Mouse (Mus musculus) lung, postnatal 25 days (tissue): ENCODE results near the gene Dars.

Experiments used
- DNase-seq: peaks from one replicate; pipeline ENCODE4 v3.0.0; 2022; ENCODE audit warnings: low spot score

Gene Dars

GRCm38 (mm10) chr1:128411141-128411540 lies 6.0 kb downstream of the Dars start:
- no peak for DNase-seq

GRCm38 (mm10) chr1:128406846-128407245 lies 10.3 kb downstream of the Dars start:
- no peak for DNase-seq

DNA sequence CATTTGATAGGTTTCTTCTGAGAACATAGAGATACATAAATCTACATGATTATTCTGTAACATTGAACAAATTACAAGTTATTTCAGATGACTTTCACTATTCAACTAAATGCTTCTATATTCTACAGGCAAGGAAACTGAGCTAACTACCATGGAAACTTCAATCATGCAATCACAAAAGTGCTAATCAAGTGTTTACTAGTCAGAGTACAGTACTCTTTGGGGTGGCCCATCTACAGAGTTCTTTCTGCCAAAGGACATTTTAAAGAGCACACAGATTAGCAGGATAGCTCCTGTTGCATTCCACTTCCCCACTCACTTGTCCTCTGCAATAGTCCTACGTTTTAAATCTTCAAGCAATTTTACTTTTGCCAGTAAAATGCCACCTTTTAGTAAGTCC lies 11.5 kb downstream of the Dars start:
- DNase-seq: no peak

DNA sequence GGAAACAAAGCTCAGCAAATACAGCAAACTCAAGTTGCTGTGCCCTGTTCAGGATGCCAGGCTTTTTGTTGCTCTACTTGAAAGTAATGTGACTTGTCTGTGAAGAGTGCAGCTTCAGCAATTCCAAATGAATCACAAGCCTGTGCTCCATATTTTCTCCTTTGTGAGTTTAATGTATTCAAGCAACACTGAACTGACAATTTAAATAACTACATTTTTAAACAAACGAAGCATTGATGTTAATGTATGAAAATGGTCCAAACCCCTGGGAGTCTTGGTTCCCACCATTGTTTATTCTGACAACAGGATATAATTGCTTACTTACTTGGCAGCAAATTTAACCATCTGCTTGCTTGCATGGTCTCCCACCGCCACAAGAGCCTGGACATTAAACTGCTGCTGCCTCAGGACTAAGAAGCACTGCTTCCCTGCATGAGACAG lies 12.1 kb downstream of the Dars start:
- DNase-seq: no peak

- DNase-seq: no peak
Measured at GRCm38 (mm10) chr1:128400926-128401325, 16.2 kb downstream of the Dars start.

GRCm38 (mm10) chr1:128399941-128400915 lies 16.9 kb downstream of the Dars start:
- no peak for DNase-seq

GRCm38 (mm10) chr1:128398738-128399445 lies 18.3 kb downstream of the Dars start:
- no peak for DNase-seq

DNA sequence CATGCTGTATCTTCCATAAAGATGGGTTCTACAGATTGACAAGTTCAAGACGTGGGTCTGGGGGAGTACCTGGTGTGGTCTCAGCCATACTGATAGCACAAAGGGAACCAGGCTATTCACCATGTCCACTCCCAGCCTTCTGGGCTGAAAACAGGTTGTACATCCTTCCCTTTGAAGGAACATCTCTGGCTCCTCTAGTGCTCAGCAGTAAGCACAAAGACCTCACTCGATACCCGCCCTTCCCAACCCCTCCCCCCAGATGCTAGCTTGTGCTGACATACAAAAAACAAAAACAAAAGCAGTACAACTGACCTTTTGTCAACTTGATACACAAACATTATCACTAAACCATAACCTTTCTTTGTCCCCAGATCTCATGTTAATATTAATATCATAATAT lies 22.5 kb downstream of the Dars start:
- no peak for DNase-seq

DNA sequence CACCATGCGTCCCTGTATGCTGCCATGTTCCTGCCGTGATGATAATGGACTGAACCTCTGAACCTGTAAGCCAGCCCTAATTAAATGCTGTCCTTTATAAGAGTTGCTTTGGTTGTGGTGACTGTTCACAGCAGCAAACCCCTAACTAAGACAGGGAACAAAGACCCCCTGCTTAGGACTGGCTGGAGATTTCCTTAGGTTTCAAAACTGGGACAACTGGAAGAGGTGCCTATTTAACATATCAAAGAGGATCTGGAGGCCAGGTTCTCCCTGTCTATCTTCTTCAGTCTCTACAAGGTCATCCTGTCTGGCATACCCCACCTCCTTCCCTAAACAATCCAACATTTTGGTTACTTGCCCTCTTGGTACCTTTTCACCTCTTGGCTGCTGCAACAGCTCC lies 24.8 kb downstream of the Dars start:
- DNase-seq: no peak

DNA sequence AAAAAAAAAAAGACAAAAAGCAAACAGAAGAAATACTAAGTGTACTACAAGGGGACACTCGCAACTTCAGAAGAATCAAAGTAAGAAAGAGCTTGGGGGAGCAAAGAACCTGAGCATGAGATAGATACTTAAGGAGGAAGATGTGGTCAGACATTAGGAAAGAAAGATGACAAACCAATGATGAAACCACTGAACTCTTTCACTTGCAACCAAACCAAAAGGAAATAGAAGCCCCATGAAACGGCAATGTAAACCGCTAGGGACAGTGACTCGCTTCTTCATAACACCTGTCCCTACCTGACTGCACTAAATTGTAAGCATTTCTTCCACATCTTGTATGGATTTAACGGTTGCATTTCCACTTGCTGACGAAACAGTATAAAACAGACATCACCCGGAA lies 30.7 kb downstream of the Dars start:
- DNase-seq: no peak

- no peak for DNase-seq
Measured at GRCm38 (mm10) chr1:128376841-128377240, 40.3 kb downstream of the Dars start.

DNA sequence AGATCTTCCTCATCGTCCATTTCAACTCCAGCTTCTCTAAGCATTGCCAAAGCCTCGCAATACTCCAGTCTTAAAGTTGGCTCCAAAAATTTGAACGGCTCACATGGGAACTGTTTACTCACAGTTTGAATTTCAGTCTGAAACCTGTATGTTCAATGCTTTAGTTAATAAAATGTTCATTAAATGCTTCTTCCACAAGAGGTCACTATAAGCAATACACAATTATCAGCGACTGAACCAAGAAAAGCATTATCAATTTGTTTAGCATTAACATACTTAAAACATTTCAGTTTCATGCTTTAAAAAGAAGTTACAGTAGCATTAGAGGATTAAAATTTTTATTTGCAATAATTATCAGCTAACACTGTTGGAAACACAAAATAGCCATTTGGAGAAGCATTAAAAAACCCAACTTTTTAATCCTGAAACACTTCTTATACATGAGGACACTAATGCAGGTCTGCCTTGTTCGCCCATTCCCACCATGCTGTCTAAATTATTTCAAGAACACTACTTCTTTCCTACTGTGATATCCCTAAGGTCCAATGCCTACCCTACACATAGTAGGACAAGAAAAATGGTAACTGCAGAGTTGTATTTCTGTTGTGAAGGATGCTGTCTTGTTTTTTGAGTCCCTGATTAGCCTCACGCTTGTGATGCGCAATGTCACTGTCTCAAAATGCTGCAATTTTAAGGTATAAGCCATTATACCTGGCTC lies 44.9 kb downstream of the Dars start:
- no peak for DNase-seq

DNA sequence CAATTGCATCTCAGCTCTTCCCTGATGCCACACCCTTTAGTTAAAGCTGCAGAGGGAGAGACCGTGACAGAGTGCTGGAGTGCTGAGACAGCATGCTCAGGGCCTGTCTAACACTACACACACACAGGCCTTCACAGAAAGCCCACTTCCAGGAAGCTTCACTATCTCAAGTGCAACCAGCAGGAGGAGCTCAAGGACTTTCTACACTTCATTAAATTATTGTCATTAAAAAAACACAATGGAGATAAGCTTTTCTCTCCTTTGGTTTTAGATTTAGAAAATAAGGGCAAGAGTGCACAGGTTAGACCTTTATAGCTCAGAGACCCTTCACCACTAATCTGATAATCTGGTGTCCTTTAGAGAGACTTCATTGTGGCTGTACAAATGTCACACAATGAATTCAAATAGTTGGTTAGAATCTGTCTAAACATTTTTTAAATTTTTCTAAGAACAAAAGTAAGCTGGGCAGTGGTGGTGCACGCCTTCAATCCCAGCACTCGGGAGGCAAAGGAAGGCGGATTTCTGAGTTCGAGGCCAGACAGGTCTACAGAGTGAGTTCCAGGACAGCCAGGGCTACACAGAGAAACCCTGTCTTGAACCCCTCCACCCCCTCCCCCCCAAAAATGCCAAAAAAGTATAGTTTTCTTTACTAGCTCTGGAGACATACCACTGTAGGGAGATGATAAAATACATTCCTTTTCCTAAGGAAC lies 48.3 kb downstream of the Dars start:
- peak; percentile 56 for DNase-seq

GRCm38 (mm10) chr1:128360601-128361000 lies 56.6 kb downstream of the Dars start:
- no peak for DNase-seq

- peak; percentile 97 for DNase-seq
Measured at GRCm38 (mm10) chr1:128359554-128360376, 57.4 kb downstream of the Dars start, which contains the start of gene Mcm6. Gene Mcm6, minus strand, starts transcription at chr1:128359664.

DNA sequence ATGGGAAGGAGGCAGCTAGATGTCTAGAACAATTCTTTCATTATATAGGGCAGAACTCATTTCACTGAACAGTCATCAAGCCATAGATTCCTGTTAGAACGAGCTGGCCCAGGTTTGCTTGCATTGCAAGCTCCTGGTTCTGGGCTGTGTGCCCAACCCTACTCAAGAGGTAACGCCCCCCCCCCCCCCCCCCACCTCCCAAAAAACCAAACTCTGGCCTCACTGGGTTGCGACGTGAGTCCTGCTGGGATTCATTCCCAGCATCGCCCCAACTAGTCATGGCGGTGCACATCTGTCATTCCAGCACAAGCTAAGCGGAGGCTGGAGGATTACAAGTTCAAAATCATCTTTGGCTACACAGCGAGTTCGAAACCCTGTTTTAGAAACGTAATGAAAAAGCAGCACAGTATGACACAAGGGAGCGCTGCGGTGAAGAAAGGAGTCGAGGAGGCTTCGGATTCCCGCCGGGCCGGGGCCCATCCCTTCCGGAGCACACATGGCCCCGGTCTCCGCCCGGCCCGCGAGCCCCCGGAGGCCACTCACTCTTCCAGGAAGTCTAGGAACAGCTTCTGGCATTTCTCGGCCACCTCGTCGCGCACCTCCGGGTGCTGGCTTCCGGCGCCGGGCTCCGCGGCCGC lies 58.1 kb downstream of the Dars start:
- no peak for DNase-seq

DNA sequence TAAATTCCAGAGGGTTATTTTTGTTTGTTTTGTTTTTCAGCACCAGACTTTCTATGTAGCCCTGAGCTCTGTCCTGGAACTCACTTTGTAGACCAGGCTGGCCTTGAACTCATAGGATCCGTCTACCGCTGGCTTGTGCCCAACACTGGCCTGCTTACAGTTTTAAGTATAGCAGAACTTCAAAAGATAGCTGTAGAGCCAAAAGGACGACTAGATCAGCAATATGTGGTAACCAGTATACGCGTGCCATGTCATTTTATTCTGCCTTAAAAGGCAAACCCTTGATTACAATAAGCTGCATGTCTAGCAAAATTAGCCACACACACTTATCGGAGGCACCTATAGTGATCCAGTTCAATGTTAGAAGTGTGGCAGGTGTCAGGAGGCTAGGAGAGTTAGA lies 58.9 kb downstream of the Dars start:
- DNase-seq: no peak

GRCm38 (mm10) chr1:128357452-128357851 lies 59.7 kb downstream of the Dars start:
- no peak for DNase-seq

DNA sequence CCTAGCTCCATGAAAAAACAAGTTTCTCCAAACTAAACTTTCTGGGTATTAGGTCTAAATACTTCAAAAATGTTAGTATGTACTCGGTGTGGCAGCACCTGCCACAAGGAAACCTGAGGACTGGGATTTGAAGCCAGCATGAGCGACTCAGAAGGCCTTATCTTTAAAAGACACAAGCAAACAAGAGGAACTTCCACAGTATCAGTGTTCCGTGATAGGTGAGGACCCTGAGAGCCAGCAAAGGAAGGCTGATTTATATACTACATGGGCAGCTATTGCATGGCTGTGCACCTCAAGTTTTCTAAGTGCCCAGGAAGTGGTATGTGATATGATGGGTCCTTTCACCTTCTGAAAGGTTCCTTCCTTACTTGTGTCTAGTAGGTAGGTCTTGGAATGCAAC lies 64.1 kb downstream of the Dars start:
- no peak for DNase-seq

- no peak for DNase-seq
Measured at GRCm38 (mm10) chr1:128344232-128344631, 72.9 kb downstream of the Dars start.
